Comparison of ENCODE assay signal across 10 mouse cellular contexts in genomic region chr3:51636700-51637099, GRCm38 (mm10). TPM values are rescaled to one million over a fixed set of nuclear protein-coding genes. Genes with fewer than 3 reads are reported as not detected.
A peak's percentile ranks its signal among the peaks of the same experiment; 100 is the strongest.
DNase-seq lines count a peak whose midpoint lies in the region; ATAC-seq and TF ChIP-seq lines count a peak whose summit lies in the region.
"Had no signal": no experiment of that assay in that cellular context is flagged by ENCODE, and none has a peak within 500 bp of the region (broad histone marks: within the 10 kb centered on the region; RNA-seq: fewer than 3 reads in every experiment).

No protein-coding gene starts in this region.

- TF ChIP-seq POLR2A in kidney, adult 2 months (IDR thresholded peaks at IDR 0.05; ENCODE audit: low read depth, low read length), result no peak
- TF ChIP-seq POLR2A in bone marrow, adult 2 months (IDR thresholded peaks at IDR 0.05; ENCODE audit: borderline replicate concordance, control insufficient read depth, low read depth, low read length), result no peak

- H3K36me3 ChIP-seq in kidney, adult 2 months (ENCODE audit: control insufficient read depth, insufficient read depth, low read length), result no peaks in the 10 kb centered on the region
- H3K36me3 ChIP-seq in lung, postnatal 0 days (ENCODE audit: insufficient read depth, low read length), result no peaks in the 10 kb centered on the region
- H3K36me3 ChIP-seq: intestine, embryonic 15.5 days; limb, embryonic 10.5 days had no signal

- H3K27me3 ChIP-seq in kidney, adult 2 months (replicated peaks; ENCODE audit: control insufficient read depth, insufficient read depth, low read length), result no peaks in the 10 kb centered on the region
- no peaks in the 10 kb centered on the region for H3K27me3 ChIP-seq in lung, postnatal 0 days (replicated peaks; ENCODE audit: insufficient read depth, low read length)
- H3K27me3 ChIP-seq: intestine, embryonic 15.5 days had no signal

- no peak overlapping the region for H3K4me2 ChIP-seq in lung, postnatal 0 days (replicated peaks; ENCODE audit: low read depth, low read length)
- H3K4me2 ChIP-seq: intestine, embryonic 15.5 days had no signal

- no peak for TF ChIP-seq EP300 in lung, postnatal 0 days (IDR thresholded peaks at IDR 0.05)

- H3K9me3 ChIP-seq in lung, postnatal 0 days (ENCODE audit: low read length), result no peaks in the 10 kb centered on the region
- H3K9me3 ChIP-seq: intestine, embryonic 15.5 days; limb, embryonic 10.5 days had no signal

- H3K9ac ChIP-seq in lung, postnatal 0 days (replicated peaks; ENCODE audit: low read depth), result no peak overlapping the region
- H3K9ac ChIP-seq: intestine, embryonic 15.5 days had no signal

- H3K4me1 ChIP-seq in kidney, adult 2 months (ENCODE audit: control insufficient read depth, insufficient read depth, low read length), result no peaks in the 10 kb centered on the region
- no peaks in the 10 kb centered on the region; the same call in none of the 2 replicates for H3K4me1 ChIP-seq in bone marrow, adult 2 months (ENCODE audit: control insufficient read depth, insufficient read depth, low read length)
- H3K4me1 ChIP-seq in lung, postnatal 0 days (ENCODE audit: insufficient read depth, low read depth, low read length), result no peaks in the 10 kb centered on the region
- H3K4me1 ChIP-seq: intestine, embryonic 15.5 days had no signal

- DNase-seq in kidney, adult 2 months, result peak; percentile 31
- no peak for DNase-seq in kidney, postnatal 25 days
- DNase-seq in lung, postnatal 0 days (ENCODE audit: low spot score), result no peak
- peak; percentile 51 for DNase-seq in thymus, postnatal 0 days (ENCODE audit: low spot score)
- no peak for DNase-seq in ovary, postnatal 10 days (ENCODE audit: low spot score)
- DNase-seq in layer of hippocampus, postnatal 25 days (ENCODE audit: extremely low spot score in 1 of 2, low spot score in 1 of 2), result no peak
- no peak for DNase-seq in layer of hippocampus, adult 18-20 months (ENCODE audit: low spot score in 2 of 2)

- no peak overlapping the region for H3K27ac ChIP-seq in kidney, adult 2 months (ENCODE audit: insufficient read depth, low read depth, low read length)
- peak overlapping the region; percentile 74 for H3K27ac ChIP-seq in bone marrow, adult 2 months (ENCODE audit: control insufficient read depth, insufficient read depth, low read depth, low read length, poor library complexity)
- H3K27ac ChIP-seq in lung, postnatal 0 days (ENCODE audit: low read length), result no peak overlapping the region
- H3K27ac ChIP-seq: intestine, embryonic 15.5 days; limb, embryonic 10.5 days had no signal

- no peak for TF ChIP-seq CTCF in kidney, adult 2 months (conservative IDR thresholded peaks at IDR 0.05; ENCODE audit: insufficient read depth, insufficient read length, low read depth, low read length)
- TF ChIP-seq CTCF in bone marrow, adult 2 months (IDR thresholded peaks at IDR 0.05; ENCODE audit: control insufficient read depth, insufficient read depth, low read length), result no peak
- no peak for TF ChIP-seq CTCF in lung, postnatal 0 days (IDR thresholded peaks at IDR 0.05)

- 81% methylated on average over 20 of the region's 20 CpGs for WGBS in kidney, adult 2 months
- WGBS in bone marrow, adult 2 months, result 4% methylated on average over 20 of the region's 20 CpGs
- WGBS in lung, postnatal 0 days, result 83% methylated on average over 20 of the region's 20 CpGs

- ATAC-seq in lung, postnatal 0 days, result peak; percentile 69
- ATAC-seq: intestine, embryonic 15.5 days had no signal

- peak overlapping the region; percentile 45 for H3K4me3 ChIP-seq in kidney, adult 2 months (ENCODE audit: insufficient read depth, low read depth, low read length)
- H3K4me3 ChIP-seq in bone marrow, adult 2 months (replicated peaks; ENCODE audit: control insufficient read depth, low read depth, low read length), result peak overlapping the region; percentile 62
- no peak overlapping the region for H3K4me3 ChIP-seq in lung, postnatal 0 days (ENCODE audit: low read depth, low read length)
- H3K4me3 ChIP-seq: intestine, embryonic 15.5 days; limb, embryonic 10.5 days had no signal

RNA-seq across cellular contexts. Expression of gene Mgst2, which starts 23.5 kb away (rescaled TPM):
- polyA plus RNA-seq in kidney, adult 2 months (2012; rRNA removed), result 0.11 and 0.55 TPM in 2 replicates
- 28.6 and 134 TPM in 2 replicates for polyA plus RNA-seq in bone marrow, adult 2 months (2011; ENCODE audit: insufficient read depth, insufficient read length, low replicate concordance, missing spikeins)
- 6.7 and 8.6 TPM in 2 replicates for polyA plus RNA-seq in lung, postnatal 0 days (2015; fragmentation: Nextera tagmentation; extraction: Ambion mirVana)
- 153 and 179 TPM in 2 replicates for polyA plus RNA-seq in thymus, postnatal 0 days (2015; fragmentation: Nextera tagmentation; extraction: Ambion mirVana)
- total RNA-seq in layer of hippocampus, postnatal 25 days (2021), result not detected
- not detected for total RNA-seq in layer of hippocampus, adult 18-20 months (2021)

Comparison
In these comparisons a context has a peak if more than half of its experiments do, and no peak if none do; other contexts are left out.
1. DNase-seq: peak in kidney, adult 2 months (single experiment) and thymus, postnatal 0 days (single experiment); none in kidney, postnatal 25 days (0 of 2), lung, postnatal 0 days (single experiment), ovary, postnatal 10 days (single experiment), layer of hippocampus, postnatal 25 days (0 of 2) and layer of hippocampus, adult 18-20 months (0 of 2).